Mouse (Mus musculus): ENCODE measurements at regions not wholly inside any gene's neighbourhood (a gene's known extent, or its start where the extent isn't known, plus 50 kb on each side); places are given as distances from the start of the nearest gene placed in this dataset.

- no peak for DNase-seq (ENCODE audit: low read depth, low spot score)
Observed at GRCm38 (mm10) chr5:146684429-146684828, 99.4 kb upstream of the Gpr12 start.

- no peak for DNase-seq (ENCODE audit: low read depth, low spot score)
Observed at GRCm38 (mm10) chr5:146683554-146683953, 98.5 kb upstream of the Gpr12 start.

- DNase-seq (ENCODE audit: low read depth, low spot score): no peak
Observed at GRCm38 (mm10) chr5:146682893-146683292, 97.9 kb upstream of the Gpr12 start.

GRCm38 (mm10) chr5:146681512-146681911 is 96.5 kb upstream of the Gpr12 start:
- no peak for DNase-seq (ENCODE audit: low read depth, low spot score)

- DNase-seq (ENCODE audit: low read depth, low spot score): no peak
Observed at GRCm38 (mm10) chr5:146679198-146679681, 94.2 kb upstream of the Gpr12 start.

- no peak for DNase-seq (ENCODE audit: low read depth, low spot score)
Observed at GRCm38 (mm10) chr5:146678775-146679170, 93.7 kb upstream of the Gpr12 start.

- DNase-seq (ENCODE audit: low read depth, low spot score): no peak
Observed at GRCm38 (mm10) chr5:146678049-146678774, 93.2 kb upstream of the Gpr12 start.

- DNase-seq (ENCODE audit: low read depth, low spot score): no peak
Observed at GRCm38 (mm10) chr5:146677151-146677515, 92.1 kb upstream of the Gpr12 start.

GRCm38 (mm10) chr5:146676470-146677150 is 91.6 kb upstream of the Gpr12 start:
- peak; percentile 34 for DNase-seq (ENCODE audit: low read depth, low spot score)

- no peak for DNase-seq (ENCODE audit: low read depth, low spot score)
Observed at GRCm38 (mm10) chr5:146675887-146676277, 90.8 kb upstream of the Gpr12 start.

- peak; percentile 88 for DNase-seq (ENCODE audit: low read depth, low spot score)
Observed at GRCm38 (mm10) chr5:146675006-146675886, 90.2 kb upstream of the Gpr12 start.

GRCm38 (mm10) chr5:146661751-146662150 is 76.7 kb upstream of the Gpr12 start:
- peak; percentile 62 for DNase-seq (ENCODE audit: low read depth, low spot score)

GRCm38 (mm10) chr5:146657228-146657627 is 72.2 kb upstream of the Gpr12 start:
- DNase-seq (ENCODE audit: low read depth, low spot score): no peak

- DNase-seq (ENCODE audit: low read depth, low spot score): no peak
Observed at GRCm38 (mm10) chr5:146655394-146655793, 70.4 kb upstream of the Gpr12 start.

GRCm38 (mm10) chr5:146653686-146654450 is 68.8 kb upstream of the Gpr12 start:
- DNase-seq (ENCODE audit: low read depth, low spot score): no peak

- DNase-seq (ENCODE audit: low read depth, low spot score): no peak
Observed at GRCm38 (mm10) chr5:146652874-146653273, 67.8 kb upstream of the Gpr12 start.

GRCm38 (mm10) chr5:146648519-146649060 is 63.6 kb upstream of the Gpr12 start:
- DNase-seq (ENCODE audit: low read depth, low spot score): no peak

- no peak for DNase-seq (ENCODE audit: low read depth, low spot score)
Observed at GRCm38 (mm10) chr5:146647628-146648380, 62.8 kb upstream of the Gpr12 start.

GRCm38 (mm10) chr5:146644499-146644898 is 59.5 kb upstream of the Gpr12 start:
- DNase-seq (ENCODE audit: low read depth, low spot score): peak; percentile 77

GRCm38 (mm10) chr5:146641931-146642330 is 56.9 kb upstream of the Gpr12 start:
- no peak for DNase-seq (ENCODE audit: low read depth, low spot score)

All from R1 (cell line).